Mouse (Mus musculus): Measurements from ENCODE around the gene Rnf38. TPM values are rescaled to one million over a fixed set of nuclear protein-coding genes. Genes with fewer than 3 reads are reported as not detected.

Rnf38 gene
- polyA plus RNA-seq, 1 experiment from 2014 or later, result 22.1 TPM

- no peak for ATAC-seq (ENCODE audit: low read depth)
- no peak overlapping the region for H3K4me3 ChIP-seq (ENCODE audit: low read length)
- WGBS, result 64% methylated on average over 13 of the region's 13 CpGs
- no peaks in the 10 kb centered on the region for H3K27me3 ChIP-seq (ENCODE audit: control insufficient read depth, insufficient read depth, low read depth, low read length)
- H3K9ac ChIP-seq (ENCODE audit: low read length), result no peak overlapping the region
- peaks cover 21% of the 10 kb centered on the region for H3K4me1 ChIP-seq (replicated peaks; ENCODE audit: control insufficient read depth, insufficient read depth, low read length)
- no peaks in the 10 kb centered on the region for H3K9me3 ChIP-seq (ENCODE audit: control insufficient read depth, low read length)
- H3K27ac ChIP-seq (ENCODE audit: low read length), result no peak overlapping the region
- H3K36me3 ChIP-seq (ENCODE audit: control insufficient read depth, insufficient read depth, low read length), result no peaks in the 10 kb centered on the region
- H3K4me2 ChIP-seq (ENCODE audit: low read depth, low read length), result no peak overlapping the region
These were observed 118.5 kb downstream of the Rnf38 start for GRCm38 (mm10) chr4:44115046-44115445.

GRCm38 (mm10) chr4:44113393-44114138 lies 120.0 kb downstream of the Rnf38 start:
- peaks cover 21% of the 10 kb centered on the region for H3K4me1 ChIP-seq (replicated peaks; ENCODE audit: control insufficient read depth, insufficient read depth, low read length)
- H3K27ac ChIP-seq (ENCODE audit: low read length), result peak overlapping the region; percentile 75

GRCm38 (mm10) chr4:44112741-44113140 lies 120.8 kb downstream of the Rnf38 start:
- Histone ChIP-seq H3K9me3 (ENCODE audit: control insufficient read depth, low read length) (no peaks in the 10 kb centered on the region), H3K4me1 (replicated peaks; ENCODE audit: control insufficient read depth, insufficient read depth, low read length) (peaks cover 28% of the 10 kb centered on the region), H3K27me3 (ENCODE audit: control insufficient read depth, insufficient read depth, low read depth, low read length) (no peaks in the 10 kb centered on the region), H3K4me3 (ENCODE audit: low read length) (no peak overlapping the region), H3K9ac (ENCODE audit: low read length) (no peak overlapping the region), H3K36me3 (ENCODE audit: control insufficient read depth, insufficient read depth, low read length) (no peaks in the 10 kb centered on the region), H3K27ac (ENCODE audit: low read length) (peak overlapping the region; percentile 40; the same call in 1 of the 2 replicates), H3K4me2 (ENCODE audit: low read depth, low read length) (no peak overlapping the region)
- peak; percentile 64 for ATAC-seq (ENCODE audit: low read depth)
- WGBS, result 8% methylated on average over 4 of the region's 4 CpGs

More at GRCm38 (mm10) chr4:44113393-44114138, 120.0 kb downstream of the Rnf38 start:
- Histone ChIP-seq H3K4me2 (ENCODE audit: low read depth, low read length) (peak overlapping the region; percentile 19; the same call in 1 of the 2 replicates), H3K4me3 (ENCODE audit: low read length) (no peak overlapping the region), H3K27me3 (ENCODE audit: control insufficient read depth, insufficient read depth, low read depth, low read length) (no peaks in the 10 kb centered on the region), H3K9me3 (ENCODE audit: control insufficient read depth, low read length) (no peaks in the 10 kb centered on the region), H3K36me3 (ENCODE audit: control insufficient read depth, insufficient read depth, low read length) (no peaks in the 10 kb centered on the region), H3K9ac (ENCODE audit: low read length) (peak overlapping the region; percentile 42)
- WGBS, result 21% methylated on average over 16 of the region's 16 CpGs
- ATAC-seq (ENCODE audit: low read depth), result peak; percentile 15; the same call in 1 of the 2 replicates

GRCm38 (mm10) chr4:44110771-44111170 lies 122.8 kb downstream of the Rnf38 start:
- Histone ChIP-seq H3K4me2 (ENCODE audit: low read depth, low read length) (no peak overlapping the region), H3K4me3 (ENCODE audit: low read length) (no peak overlapping the region), H3K36me3 (ENCODE audit: control insufficient read depth, insufficient read depth, low read length) (no peaks in the 10 kb centered on the region), H3K4me1 (replicated peaks; ENCODE audit: control insufficient read depth, insufficient read depth, low read length) (peaks cover 48% of the 10 kb centered on the region), H3K9ac (ENCODE audit: low read length) (no peak overlapping the region), H3K9me3 (ENCODE audit: control insufficient read depth, low read length) (no peaks in the 10 kb centered on the region), H3K27me3 (ENCODE audit: control insufficient read depth, insufficient read depth, low read depth, low read length) (no peaks in the 10 kb centered on the region), H3K27ac (ENCODE audit: low read length) (no peak overlapping the region)
- ATAC-seq (ENCODE audit: low read depth), result no peak
- WGBS, result 64% methylated on average over 7 of the region's 7 CpGs

- Histone ChIP-seq H3K4me2 (ENCODE audit: low read depth, low read length) (no peak overlapping the region), H3K4me3 (ENCODE audit: low read length) (no peak overlapping the region), H3K4me1 (replicated peaks; ENCODE audit: control insufficient read depth, insufficient read depth, low read length) (peaks cover 53% of the 10 kb centered on the region), H3K36me3 (ENCODE audit: control insufficient read depth, insufficient read depth, low read length) (no peaks in the 10 kb centered on the region), H3K27me3 (ENCODE audit: control insufficient read depth, insufficient read depth, low read depth, low read length) (no peaks in the 10 kb centered on the region), H3K9me3 (ENCODE audit: control insufficient read depth, low read length) (no peaks in the 10 kb centered on the region), H3K27ac (ENCODE audit: low read length) (peak overlapping the region; percentile 79; the same call in 1 of the 2 replicates), H3K9ac (ENCODE audit: low read length) (no peak overlapping the region)
- WGBS, result 85% methylated on average over 6 of the region's 6 CpGs
- no peak for ATAC-seq (ENCODE audit: low read depth)
These were observed 125.3 kb downstream of the Rnf38 start for GRCm38 (mm10) chr4:44108297-44108696.

- Histone ChIP-seq H3K4me2 (ENCODE audit: low read depth, low read length) (peak overlapping the region; percentile 53), H3K9ac (ENCODE audit: low read length) (no peak overlapping the region), H3K9me3 (ENCODE audit: control insufficient read depth, low read length) (no peaks in the 10 kb centered on the region), H3K27ac (ENCODE audit: low read length) (peak overlapping the region; percentile 79), H3K27me3 (ENCODE audit: control insufficient read depth, insufficient read depth, low read depth, low read length) (no peaks in the 10 kb centered on the region), H3K4me1 (replicated peaks; ENCODE audit: control insufficient read depth, insufficient read depth, low read length) (peaks cover 44% of the 10 kb centered on the region), H3K36me3 (ENCODE audit: control insufficient read depth, insufficient read depth, low read length) (no peaks in the 10 kb centered on the region), H3K4me3 (ENCODE audit: low read length) (no peak overlapping the region)
- peak; percentile 66 for ATAC-seq (ENCODE audit: low read depth)
- 10% methylated on average over 6 of the region's 6 CpGs for WGBS
These were observed 126.2 kb downstream of the Rnf38 start for GRCm38 (mm10) chr4:44107339-44107738.

- WGBS, result 9% methylated on average over 18 of the region's 18 CpGs
- peak; percentile 81 for ATAC-seq (ENCODE audit: low read depth)
- peak overlapping the region; percentile 79 for H3K27ac ChIP-seq (ENCODE audit: low read length)
These were observed 127.2 kb downstream of the Rnf38 start for GRCm38 (mm10) chr4:44106297-44106821.

GRCm38 (mm10) chr4:44104195-44104917 lies 129.2 kb downstream of the Rnf38 start:
- H3K36me3 ChIP-seq (ENCODE audit: control insufficient read depth, insufficient read depth, low read length), result no peaks in the 10 kb centered on the region
- peaks cover 43% of the 10 kb centered on the region for H3K4me1 ChIP-seq (replicated peaks; ENCODE audit: control insufficient read depth, insufficient read depth, low read length)
- peak overlapping the region; percentile 79 for H3K27ac ChIP-seq (ENCODE audit: low read length)
- H3K4me3 ChIP-seq (ENCODE audit: low read length), result no peak overlapping the region
- no peaks in the 10 kb centered on the region for H3K9me3 ChIP-seq (ENCODE audit: control insufficient read depth, low read length)
- no peaks in the 10 kb centered on the region for H3K27me3 ChIP-seq (ENCODE audit: control insufficient read depth, insufficient read depth, low read depth, low read length)
- no peak overlapping the region for H3K9ac ChIP-seq (ENCODE audit: low read length)
- 27% methylated on average over 8 of the region's 8 CpGs for WGBS
- ATAC-seq (ENCODE audit: low read depth), result peak; percentile 47
- H3K4me2 ChIP-seq (ENCODE audit: low read depth, low read length), result no peak overlapping the region; the same call in 1 of the 2 replicates

More at GRCm38 (mm10) chr4:44106297-44106821, 127.2 kb downstream of the Rnf38 start:
- no peaks in the 10 kb centered on the region for H3K36me3 ChIP-seq (ENCODE audit: control insufficient read depth, insufficient read depth, low read length)
- H3K4me3 ChIP-seq (ENCODE audit: low read length), result peak overlapping the region; percentile 36
- no peaks in the 10 kb centered on the region for H3K9me3 ChIP-seq (ENCODE audit: control insufficient read depth, low read length)
- H3K27me3 ChIP-seq (ENCODE audit: control insufficient read depth, insufficient read depth, low read depth, low read length), result no peaks in the 10 kb centered on the region
- H3K9ac ChIP-seq (ENCODE audit: low read length), result peak overlapping the region; percentile 46
- peak overlapping the region; percentile 53 for H3K4me2 ChIP-seq (ENCODE audit: low read depth, low read length)
- peaks cover 43% of the 10 kb centered on the region for H3K4me1 ChIP-seq (replicated peaks; ENCODE audit: control insufficient read depth, insufficient read depth, low read length)

- Histone ChIP-seq H3K9me3 (ENCODE audit: control insufficient read depth, low read length) (no peaks in the 10 kb centered on the region), H3K4me2 (ENCODE audit: low read depth, low read length) (no peak overlapping the region), H3K36me3 (ENCODE audit: control insufficient read depth, insufficient read depth, low read length) (no peaks in the 10 kb centered on the region), H3K4me3 (ENCODE audit: low read length) (no peak overlapping the region), H3K27ac (ENCODE audit: low read length) (no peak overlapping the region; the same call in 1 of the 2 replicates), H3K27me3 (ENCODE audit: control insufficient read depth, insufficient read depth, low read depth, low read length) (no peaks in the 10 kb centered on the region), H3K9ac (ENCODE audit: low read length) (no peak overlapping the region), H3K4me1 (replicated peaks; ENCODE audit: control insufficient read depth, insufficient read depth, low read length) (peaks cover 43% of the 10 kb centered on the region)
- WGBS, result 67% methylated on average over 8 of the region's 8 CpGs
- ATAC-seq (ENCODE audit: low read depth), result no peak
These were observed 130.0 kb downstream of the Rnf38 start for GRCm38 (mm10) chr4:44103620-44104019.
